Mouse (Mus musculus) liver, embryonic 14.5 days (tissue): Measurements from ENCODE around the gene Vezt. TPM values are rescaled to one million over a fixed set of nuclear protein-coding genes. Genes with fewer than 3 reads are reported as not detected.

ENCODE experiments used
- ATAC-seq: fragments of 200-750 bp; cut with Nextera tagmentation; 2 replicates; pipeline ENCODE4 v1.8.0; 2017; ENCODE audit warnings: moderate number of reproducible peaks, mild to moderate bottlenecking, moderate library complexity; ENCODE audit not compliant: insufficient read depth
- DNase-seq, 3 experiments: peaks; one replicate each; pipeline ENCODE4 v3.0.0-alpha.2; 2012 to 2013; ENCODE audit warnings: low read depth in 3 of 3, low spot score in 3 of 3
- H3K27ac ChIP-seq: fragments of 300-500 bp; sonication (generic); 2 replicates; pipeline ENCODE4 v1.5.1; 2014; ENCODE audit warnings: moderate library complexity, mild to moderate bottlenecking, control low read depth, inconsistent platforms
- H3K27me3 ChIP-seq: fragments of 300-500 bp; sonication (generic); 2 replicates; pipeline ENCODE4 v1.6.1; 2014; ENCODE audit warnings: mild to moderate bottlenecking, low read length, moderate library complexity; ENCODE audit not compliant: control insufficient read depth, insufficient read depth
- H3K36me3 ChIP-seq: fragments of 300-500 bp; sonication (generic); replicated peaks from 2 replicates; pipeline ENCODE4 v1.6.1; 2014; ENCODE audit warnings: low read depth; ENCODE audit not compliant: control insufficient read depth, insufficient read depth
- H3K4me1 ChIP-seq, 2 experiments: fragments of 200-500 bp in 1 of 2; fragments of 300-500 bp in 1 of 2; sonication (generic) in 1 of 2; replicated peaks; 2 replicates each; pipeline ENCODE4 v1.6.1; 2012 to 2014; ENCODE audit warnings: antibody characterized with exemption in 1 of 2, inconsistent platforms in 1 of 2, low read length in 1 of 2; ENCODE audit not compliant: control insufficient read depth in 2 of 2, insufficient read depth in 2 of 2
- H3K4me2 ChIP-seq: fragments of 300-500 bp; sonication (generic); 2 replicates; pipeline ENCODE4 v1.6.1; 2014; ENCODE audit warnings: low read depth, mild to moderate bottlenecking, control low read depth, moderate library complexity
- H3K4me3 ChIP-seq, 2 experiments: fragments of 200-500 bp in 1 of 2; fragments of 300-500 bp in 1 of 2; sonication (generic) in 1 of 2; 2 replicates each; pipeline ENCODE4 v1.5.1; 2012 to 2014; ENCODE audit warnings: low read depth in 2 of 2, low read length in 2 of 2, mild to moderate bottlenecking in 2 of 2, control low read depth in 1 of 2, inconsistent platforms in 1 of 2, moderate library complexity in 1 of 2; ENCODE audit not compliant: insufficient read depth in 1 of 2
- H3K9ac ChIP-seq: fragments of 300-500 bp; sonication (generic); replicated peaks from 2 replicates; pipeline ENCODE4 v1.6.1; 2014; ENCODE audit warnings: mild to moderate bottlenecking, control low read depth, moderate library complexity
- H3K9me3 ChIP-seq: fragments of 300-500 bp; sonication (generic); 2 replicates; pipeline ENCODE4 v1.6.1; 2016; ENCODE audit warnings: low read length, mixed read lengths; ENCODE audit not compliant: control insufficient read depth
- CTCF ChIP-seq: IDR thresholded peaks from 2 replicates; pipeline ENCODE4 v1.5.1; 2016; ENCODE audit warnings: antibody characterized with exemption, low read depth, control low read depth
- EP300 ChIP-seq: IDR thresholded peaks from 2 replicates; pipeline ENCODE4 v1.6.1; 2016; ENCODE audit warnings: antibody characterized with exemption, low read depth
- WGBS: fragments of 180-500 bp; shearing (Covaris S2); extraction: QIAGEN DNeasy Blood & Tissue Kit; methylation state at CpG from one replicate; pipeline ENCODE4 v1.1.7; 2014; ENCODE audit not compliant: insufficient replicate concordance; 5-methylcytosine and 5-hydroxymethylcytosine counted together
- polyA plus RNA-seq, 2 experiments: library from polyadenylated mRNA; depleted of rRNA in 1 of 2; stranded (reverse) in 1 of 2; unstranded in 1 of 2; fragments of >200 nt; fragmentation: Nextera tagmentation in 1 of 2; extraction: Ambion mirVana in 1 of 2; gene quantifications; 2 replicates each; pipeline versions ENCODE4 v1.2.1 to v1.2.3; 2012 to 2014

Vezt gene
- polyA plus RNA-seq, 2 experiments: 6.6 to 12.7 TPM

DNA sequence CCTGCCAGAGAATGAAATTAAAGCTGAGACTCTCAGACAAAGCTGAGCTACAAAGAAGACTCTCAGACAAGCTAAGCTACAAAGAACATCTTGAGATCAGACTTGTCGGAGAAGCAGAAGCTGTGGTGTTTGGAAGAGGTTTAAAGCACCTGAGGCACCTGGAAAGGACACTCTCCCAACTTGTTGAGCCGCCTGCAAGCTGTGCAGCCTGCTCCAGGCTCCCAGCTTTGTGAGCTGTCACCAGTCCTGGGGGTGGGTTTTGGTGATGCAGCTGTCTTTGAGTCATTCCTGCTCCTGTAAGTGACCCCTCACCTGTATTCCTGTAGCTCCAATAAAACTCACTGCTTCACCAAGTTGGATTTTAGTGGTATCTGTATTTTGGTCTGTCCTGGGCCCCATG lies 27.3 kb downstream of the Vezt start:
- Histone ChIP-seq H3K4me1 (peaks cover 0 to 5% of the 10 kb centered on the region in 2 experiments; a peak in 2 of 4 replicates), H3K9ac (no peak overlapping the region), H3K27ac (no peak overlapping the region), H3K4me2 (no peak overlapping the region), H3K9me3 (no peaks in the 10 kb centered on the region), H3K4me3 (no peak overlapping the region), H3K36me3 (peaks cover 5% of the 10 kb centered on the region; the same call in 1 of the 2 replicates), H3K27me3 (no peaks in the 10 kb centered on the region)
- no peak for ATAC-seq
- WGBS: 79% methylated on average over 2 of the region's 2 CpGs
- DNase-seq: no peak
- TF ChIP-seq EP300 (no peak), CTCF (no peak)

DNA sequence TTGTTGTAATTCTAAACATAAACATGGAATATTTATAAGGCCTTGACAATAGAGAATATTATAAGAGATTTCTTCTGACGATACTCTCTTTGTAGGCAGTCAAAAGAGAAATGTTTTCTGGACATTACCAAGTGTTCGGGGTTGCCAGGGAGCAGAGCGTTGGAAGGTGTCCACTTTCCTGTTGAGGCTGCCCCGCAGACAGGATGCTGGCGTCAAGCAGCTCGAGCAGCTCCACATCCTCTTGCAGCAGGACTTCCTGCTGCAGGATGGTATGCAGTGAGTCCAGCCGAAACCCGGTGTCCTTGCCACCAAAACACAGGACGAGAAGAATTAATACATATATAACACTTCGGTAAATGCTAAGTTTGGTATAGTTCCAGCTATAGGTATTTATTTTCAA lies 35.4 kb downstream of the Vezt start:
- no peaks in the 10 kb centered on the region for H3K27me3 ChIP-seq
- H3K9me3 ChIP-seq: no peaks in the 10 kb centered on the region
- DNase-seq (no peak), ATAC-seq (no peak)
- no peak overlapping the region for H3K9ac ChIP-seq
- no peak overlapping the region for H3K27ac ChIP-seq
- no peak overlapping the region for H3K4me2 ChIP-seq
- WGBS: 57% methylated on average over 10 of the region's 10 CpGs
- no peak overlapping the region for H3K4me3 ChIP-seq
- H3K36me3 ChIP-seq: peaks cover 23% of the 10 kb centered on the region
- TF ChIP-seq CTCF (no peak), EP300 (no peak)
- H3K4me1 ChIP-seq: no peaks in the 10 kb centered on the region

DNA sequence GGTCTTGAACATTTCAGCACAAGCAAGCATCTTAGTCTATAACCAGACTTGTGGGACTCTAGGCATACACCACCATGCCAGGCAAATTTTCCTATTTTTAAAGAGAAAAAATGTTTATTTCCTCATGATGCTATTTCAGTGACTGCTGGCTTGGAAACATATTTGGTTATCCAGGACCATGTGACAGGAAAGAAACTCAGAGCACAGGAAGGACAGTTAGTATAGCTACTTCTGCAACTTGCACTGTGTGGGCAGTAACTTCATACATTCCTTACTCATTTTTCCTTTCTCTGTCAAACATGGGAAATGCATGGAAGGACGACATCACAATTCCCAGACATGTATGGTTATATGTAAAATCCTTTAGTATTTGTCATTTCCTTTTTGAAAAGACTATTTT lies 36.3 kb downstream of the Vezt start:
- no peaks in the 10 kb centered on the region for H3K9me3 ChIP-seq
- DNase-seq: no peak

DNA sequence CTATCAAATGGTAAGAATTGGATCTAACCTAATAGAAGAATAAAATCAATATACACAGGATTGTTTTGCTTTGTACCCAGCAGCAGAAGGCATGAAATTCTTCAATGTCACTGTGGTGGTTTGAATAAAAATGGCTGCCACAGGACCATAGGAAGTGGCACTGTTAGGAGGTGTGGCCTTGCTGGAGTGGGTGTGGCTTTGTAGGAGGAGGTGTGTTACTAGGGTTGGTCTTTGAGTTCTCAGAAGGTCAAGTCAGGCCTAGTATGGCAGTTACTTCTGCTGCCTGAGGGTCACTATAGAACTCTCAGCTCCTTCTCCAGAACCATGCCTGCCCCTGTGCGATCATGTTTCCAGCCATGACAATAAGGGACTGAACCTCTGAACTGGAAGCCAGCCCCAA lies 40.5 kb downstream of the Vezt start:
- TF ChIP-seq EP300: no peak
- TF ChIP-seq CTCF: no peak
- Histone ChIP-seq H3K4me3 (no peak overlapping the region), H3K9ac (no peak overlapping the region), H3K4me2 (no peak overlapping the region), H3K27me3 (no peaks in the 10 kb centered on the region), H3K36me3 (peaks cover 18% of the 10 kb centered on the region), H3K9me3 (no peaks in the 10 kb centered on the region), H3K4me1 (no peaks in the 10 kb centered on the region), H3K27ac (no peak overlapping the region)
- ATAC-seq (no peak), DNase-seq (no peak)
- WGBS: 91% methylated on average over 1 of the region's 1 CpGs

More for the DNA sequence above, 36.3 kb downstream of the Vezt start:
- Histone ChIP-seq H3K4me2 (no peak overlapping the region), H3K9ac (no peak overlapping the region), H3K27me3 (no peaks in the 10 kb centered on the region), H3K36me3 (peaks cover 25% of the 10 kb centered on the region), H3K4me1 (no peaks in the 10 kb centered on the region), H3K4me3 (no peak overlapping the region), H3K27ac (no peak overlapping the region)
- no peak for ATAC-seq
- WGBS: 43% methylated on average over 1 of the region's 1 CpGs
- TF ChIP-seq CTCF (no peak), EP300 (no peak)

DNA sequence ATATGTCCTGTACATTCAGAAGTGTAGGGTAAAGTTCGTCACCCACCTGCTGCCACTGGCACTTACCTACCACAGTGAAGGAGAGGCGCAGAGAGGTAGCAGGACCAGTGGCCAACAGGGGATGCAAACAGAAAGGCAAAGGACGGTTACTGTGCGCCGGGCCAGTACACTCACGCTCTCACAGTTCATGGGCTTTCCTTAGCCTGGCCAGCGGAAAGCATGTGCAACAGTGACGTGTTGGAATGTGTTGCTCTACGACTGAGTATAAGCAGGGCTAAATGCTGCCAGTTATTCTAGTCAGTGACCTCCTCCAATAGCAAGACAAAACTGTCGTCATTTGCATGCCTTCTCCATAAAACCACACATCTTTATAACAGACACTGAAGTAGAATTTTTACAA lies 41.5 kb downstream of the Vezt start:
- 88% methylated on average over 10 of the region's 10 CpGs for WGBS
- DNase-seq (no peak), ATAC-seq (no peak)
- Histone ChIP-seq H3K27me3 (no peaks in the 10 kb centered on the region), H3K27ac (no peak overlapping the region), H3K4me1 (no peaks in the 10 kb centered on the region), H3K36me3 (peaks cover 18% of the 10 kb centered on the region), H3K4me2 (no peak overlapping the region), H3K9ac (no peak overlapping the region), H3K9me3 (no peaks in the 10 kb centered on the region), H3K4me3 (no peak overlapping the region)
- TF ChIP-seq CTCF (no peak), EP300 (no peak)
